ENCODE assay signal across 11 mouse cellular contexts in genomic region chr7:99409441-99410222, GRCm38 (mm10). TPM values are rescaled to one million over a fixed set of nuclear protein-coding genes. Genes with fewer than 3 reads are reported as not detected.
DNase-seq lines count a peak whose midpoint lies in the region; ATAC-seq and TF ChIP-seq lines count a peak whose summit lies in the region.
"Had no signal": no experiment of that assay in that cellular context is flagged by ENCODE, and none has a peak within 500 bp of the region (broad histone marks: within the 10 kb centered on the region; RNA-seq: fewer than 3 reads in every experiment).

No protein-coding gene starts in this region.

- H3K4me3 ChIP-seq in gastrocnemius, adult 2 months: no peak overlapping the region
- H3K4me3 ChIP-seq in left cerebral cortex, adult 2 months: no peak overlapping the region
- no peak overlapping the region for H3K4me3 ChIP-seq in embryonic facial prominence, embryonic 13.5 days
- H3K4me3 ChIP-seq in neural tube, embryonic 14.5 days (ENCODE audit: low read depth, low read length): no peak overlapping the region

- WGBS in embryonic facial prominence, embryonic 13.5 days: 75% methylated on average over 8 of the region's 8 CpGs
- WGBS in neural tube, embryonic 14.5 days: 75% methylated on average over 8 of the region's 8 CpGs

- H3K4me1 ChIP-seq in embryonic facial prominence, embryonic 13.5 days: peaks cover 26% of the 10 kb centered on the region; the same call in 1 of the 2 replicates
- no peaks in the 10 kb centered on the region for H3K4me1 ChIP-seq in neural tube, embryonic 14.5 days (ENCODE audit: control insufficient read depth, insufficient read depth, low read length)

- peak overlapping the region; percentile 64 for H3K27ac ChIP-seq in gastrocnemius, adult 2 months
- peak overlapping the region; percentile 48 for H3K27ac ChIP-seq in left cerebral cortex, adult 2 months
- H3K27ac ChIP-seq in embryonic facial prominence, embryonic 13.5 days: peak overlapping the region; percentile 44; the same call in 1 of the 2 replicates
- H3K27ac ChIP-seq in neural tube, embryonic 14.5 days (ENCODE audit: low read depth, low read length): 0 out of 2 replicates have a peak overlapping the region, but pooled peaks have one; percentile 11
- H3K27ac ChIP-seq: hindbrain, postnatal 0 days had no signal

- DNase-seq in gastrocnemius, adult 2 months: no peak
- no peak for DNase-seq in gastrocnemius, postnatal 36 days
- peak in 1 of 2 experiments; percentile 31 for DNase-seq in left cerebral cortex, adult 2 months (ENCODE audit: extremely low spot score in 1 of 2, low spot score in 2 of 2)
- no peak for DNase-seq in left cerebral cortex, adult 11 months (ENCODE audit: low spot score)
- no peak for DNase-seq in spleen, adult 18-20 months
- DNase-seq in adrenal gland, postnatal 36 days: no peak
- DNase-seq: B cell, adult 2 months; right cerebral cortex, postnatal 25 days had no signal

- 0 out of 2 replicates have a peak, but pooled peaks cover 6% of the 10 kb centered on the region for H3K36me3 ChIP-seq in embryonic facial prominence, embryonic 13.5 days
- peaks cover 5% of the 10 kb centered on the region; the same call in 1 of the 2 replicates for H3K36me3 ChIP-seq in neural tube, embryonic 14.5 days (ENCODE audit: control insufficient read depth, insufficient read depth, low read length)

- no peak for ATAC-seq in embryonic facial prominence, embryonic 13.5 days (ENCODE audit: insufficient number of reproducible peaks, insufficient read depth, low FRiP score, low TSS enrichment, low read depth)
- no peak for ATAC-seq in neural tube, embryonic 14.5 days (ENCODE audit: low read depth)
- ATAC-seq: hindbrain, postnatal 0 days had no signal

- H3K9ac ChIP-seq in embryonic facial prominence, embryonic 13.5 days: peak overlapping the region; percentile 36; the same call in 1 of the 2 replicates
- H3K9ac ChIP-seq in neural tube, embryonic 14.5 days (replicated peaks; ENCODE audit: low read depth, low read length): no peak overlapping the region

- no peak overlapping the region for H3K4me2 ChIP-seq in embryonic facial prominence, embryonic 13.5 days
- no peak overlapping the region for H3K4me2 ChIP-seq in neural tube, embryonic 14.5 days (ENCODE audit: low read depth, low read length)

- H3K27me3 ChIP-seq in embryonic facial prominence, embryonic 13.5 days: no peaks in the 10 kb centered on the region
- no peaks in the 10 kb centered on the region for H3K27me3 ChIP-seq in neural tube, embryonic 14.5 days (ENCODE audit: control insufficient read depth, insufficient read depth, low read length)

- no peaks in the 10 kb centered on the region for H3K9me3 ChIP-seq in embryonic facial prominence, embryonic 13.5 days
- no peaks in the 10 kb centered on the region for H3K9me3 ChIP-seq in neural tube, embryonic 14.5 days (ENCODE audit: control insufficient read depth, low read length)

- TF ChIP-seq CTCF in gastrocnemius, adult 2 months (IDR thresholded peaks at IDR 0.05): no peak
- TF ChIP-seq CTCF in left cerebral cortex, adult 2 months (IDR thresholded peaks at IDR 0.05): no peak

- intact Hi-C loops in gastrocnemius, adult 2 months (cut with DNase I): no loop called here
- intact Hi-C loops in gastrocnemius, postnatal 36 days (cut with DNase I): no loop called here
- intact Hi-C loops in left cerebral cortex, adult 2 months (cut with DNase I): no loop called here

RNA-seq across cellular contexts. Expression of gene Gdpd5, which starts 28.4 kb away (rescaled TPM):
- total RNA-seq in gastrocnemius, adult 2 months (2021): 1 to 10 TPM; 5.4 to 6.7 TPM
- total RNA-seq in gastrocnemius, postnatal 36 days (2021): 1 to 10 TPM; 2.6 to 4.6 TPM
- total RNA-seq in left cerebral cortex, adult 2 months (2021): 10 to 100 TPM; 40.8 to 42.4 TPM
- 10.8 and 11.3 TPM in 2 replicates for polyA plus RNA-seq in embryonic facial prominence, embryonic 13.5 days (2015; fragmentation: Nextera tagmentation; extraction: Ambion mirVana)
- 38.1 and 47.9 TPM in 2 replicates for polyA plus RNA-seq in neural tube, embryonic 14.5 days (2014; fragmentation: Nextera tagmentation; extraction: Ambion mirVana)
- total RNA-seq in adrenal gland, postnatal 36 days (2021): 1 to 10 TPM; 7.5 to 7.6 TPM

RNA-seq across cellular contexts. Expression of gene Klhl35, which starts 56.2 kb away (rescaled TPM):
- not detected for total RNA-seq in gastrocnemius, adult 2 months (2021)
- total RNA-seq in gastrocnemius, postnatal 36 days (2021): not detected
- 1 to 10 TPM; 2.3 to 2.7 TPM for total RNA-seq in left cerebral cortex, adult 2 months (2021)
- polyA plus RNA-seq in embryonic facial prominence, embryonic 13.5 days (2015; fragmentation: Nextera tagmentation; extraction: Ambion mirVana): 0.61 and 0.84 TPM in 2 replicates
- 2.4 and 4.8 TPM in 2 replicates for polyA plus RNA-seq in neural tube, embryonic 14.5 days (2014; fragmentation: Nextera tagmentation; extraction: Ambion mirVana)
- under 1 TPM; 0.50 to 0.63 TPM for total RNA-seq in adrenal gland, postnatal 36 days (2021)

RNA-seq across cellular contexts. Expression of gene Serpinh1, which starts 56.6 kb away (rescaled TPM):
- 100 to 1,000 TPM in 1 of 2 experiments, 10 to 100 TPM in 1; 47.0 to 124 TPM for total RNA-seq in gastrocnemius, adult 2 months (2021)
- 100 to 1,000 TPM in 1 of 2 experiments, 10 to 100 TPM in 1; 69.4 to 103 TPM for total RNA-seq in gastrocnemius, postnatal 36 days (2021)
- total RNA-seq in left cerebral cortex, adult 2 months (2021): 10 to 100 TPM; 22.2 TPM
- polyA plus RNA-seq in embryonic facial prominence, embryonic 13.5 days (2015; fragmentation: Nextera tagmentation; extraction: Ambion mirVana): 1,619 and 1,744 TPM in 2 replicates
- 38.7 and 139 TPM in 2 replicates for polyA plus RNA-seq in neural tube, embryonic 14.5 days (2014; fragmentation: Nextera tagmentation; extraction: Ambion mirVana)
- total RNA-seq in adrenal gland, postnatal 36 days (2021): 100 to 1,000 TPM; 266 to 469 TPM

Comparison
In these comparisons a context has a peak if more than half of its experiments do, and no peak if none do; other contexts are left out.
1. H3K27ac ChIP-seq: peak in every context shown above with its lines; median percentile 64 in gastrocnemius, adult 2 months; 48 in left cerebral cortex, adult 2 months; 44 in embryonic facial prominence, embryonic 13.5 days; 11 in neural tube, embryonic 14.5 days.
2. RNA of gene Gdpd5, which starts 28.4 kb away (total RNA-seq): 40.8 to 42.4 TPM in left cerebral cortex, adult 2 months; 7.5 to 7.6 TPM in adrenal gland, postnatal 36 days, 5.4 to 6.7 TPM in gastrocnemius, adult 2 months and 2.6 to 4.6 TPM in gastrocnemius, postnatal 36 days; every median in the first group is over 4 times any median in the second.